Mouse (Mus musculus) cerebellum, postnatal 25 days (tissue): ENCODE measurements around the gene Gucd1.
"Not testable (repeated sequence)": the region's sequence is repeated elsewhere in the genome, so short reads cannot be mapped to it uniquely, and the experiment has no call there.

Experiments
- DNase-seq, 2 experiments: peaks; one replicate each; pipeline ENCODE4 v3.0.0; 2021; ENCODE audit warnings: mixed read lengths in 2 of 2

Gene Gucd1

DNA sequence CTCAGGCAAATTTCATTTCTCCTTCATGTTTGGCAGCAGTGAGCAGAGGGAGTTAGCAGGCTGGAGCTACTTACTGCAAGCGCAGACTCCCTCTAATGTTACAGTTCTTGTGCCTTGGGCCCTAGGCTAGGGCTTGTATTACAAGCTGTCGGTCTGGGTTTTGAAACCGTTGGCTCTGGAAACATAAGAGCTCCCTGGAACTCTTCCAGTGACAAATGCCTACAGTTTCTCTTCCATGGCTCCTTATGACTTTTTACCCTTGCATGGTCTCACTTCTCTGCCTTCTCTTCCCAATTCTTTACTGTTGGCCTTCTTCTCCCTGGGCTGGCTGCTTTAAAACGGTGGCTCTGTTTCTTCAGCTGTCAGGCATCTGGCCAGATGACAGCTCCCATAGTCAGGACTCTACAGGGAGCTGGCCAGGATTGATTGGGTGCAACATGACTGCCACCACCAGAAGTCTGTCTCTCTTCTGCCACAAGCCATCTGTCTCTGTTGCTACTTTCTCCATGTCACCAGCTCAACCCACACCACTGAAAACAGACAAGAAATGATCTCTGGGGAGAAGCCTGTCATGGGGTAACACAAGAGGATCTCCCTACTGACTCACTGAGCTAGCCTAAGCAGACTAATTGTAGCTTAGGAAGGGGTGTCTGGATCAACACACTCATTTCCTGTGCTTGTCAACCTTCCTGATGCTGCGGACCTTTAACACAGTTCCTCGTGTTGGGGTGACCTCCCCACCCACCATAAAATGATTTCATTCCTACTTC lies 51.8 kb downstream of the Gucd1 start:
- no peak for DNase-seq

DNA sequence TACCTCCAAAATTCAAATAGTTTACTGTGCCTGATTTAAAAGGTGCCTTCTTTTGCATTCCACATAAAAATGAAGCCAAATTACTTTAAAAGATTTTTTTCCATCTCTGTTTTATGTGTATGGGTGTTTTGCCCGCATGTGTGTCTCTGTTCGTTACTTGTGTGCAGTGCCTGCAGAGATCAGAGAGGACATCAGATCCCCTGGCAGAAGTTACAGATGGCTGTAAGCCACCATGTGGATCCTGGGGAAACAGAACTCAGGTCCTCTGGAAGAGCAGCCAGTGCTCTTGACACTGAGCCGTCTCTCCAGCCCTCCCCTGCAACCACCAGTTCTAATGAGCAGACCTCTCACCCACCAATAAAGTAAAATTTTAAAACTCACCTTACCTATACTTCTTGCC lies 55.0 kb downstream of the Gucd1 start:
- DNase-seq: no peak

DNA sequence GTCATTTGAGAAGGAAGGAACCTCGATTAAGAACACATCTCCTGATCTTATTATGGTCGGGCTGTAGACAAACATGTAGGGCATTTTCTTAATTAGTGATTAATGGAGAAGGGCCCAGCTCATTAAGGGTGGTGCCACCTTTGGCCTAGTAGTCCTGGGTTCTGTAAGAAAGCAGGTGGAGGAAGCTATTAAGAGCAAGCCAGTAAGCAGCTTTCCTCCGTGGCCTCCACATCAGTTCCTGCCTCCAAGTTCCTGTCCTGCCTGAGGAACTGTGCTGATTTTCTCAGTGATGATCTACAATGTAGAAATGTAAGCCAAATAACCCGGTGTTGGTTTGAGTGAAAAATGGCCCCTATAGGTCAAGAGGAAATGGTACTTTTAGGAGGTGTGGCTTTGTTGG lies 59.4 kb downstream of the Gucd1 start:
- no peak for DNase-seq

DNA sequence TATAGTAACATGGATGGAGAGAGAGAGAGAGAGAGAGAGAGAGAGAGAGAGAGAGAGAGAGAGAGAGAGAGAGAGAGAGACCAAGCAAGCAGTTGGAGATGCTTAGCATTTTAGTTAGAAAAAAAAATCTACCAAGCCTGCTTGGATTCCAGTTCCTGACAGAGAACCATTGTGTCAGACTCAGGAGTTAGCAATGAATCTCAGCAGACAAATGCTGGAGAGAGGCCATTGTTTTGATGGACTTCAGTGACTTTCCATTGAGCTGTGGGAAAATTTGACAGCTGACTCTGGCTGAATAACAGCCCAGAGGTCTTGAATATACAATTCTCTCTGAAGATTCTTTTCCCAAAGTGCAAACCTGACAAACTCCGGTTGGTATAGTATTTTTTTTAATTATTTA lies 59.9 kb downstream of the Gucd1 start:
- no peak for DNase-seq

DNA sequence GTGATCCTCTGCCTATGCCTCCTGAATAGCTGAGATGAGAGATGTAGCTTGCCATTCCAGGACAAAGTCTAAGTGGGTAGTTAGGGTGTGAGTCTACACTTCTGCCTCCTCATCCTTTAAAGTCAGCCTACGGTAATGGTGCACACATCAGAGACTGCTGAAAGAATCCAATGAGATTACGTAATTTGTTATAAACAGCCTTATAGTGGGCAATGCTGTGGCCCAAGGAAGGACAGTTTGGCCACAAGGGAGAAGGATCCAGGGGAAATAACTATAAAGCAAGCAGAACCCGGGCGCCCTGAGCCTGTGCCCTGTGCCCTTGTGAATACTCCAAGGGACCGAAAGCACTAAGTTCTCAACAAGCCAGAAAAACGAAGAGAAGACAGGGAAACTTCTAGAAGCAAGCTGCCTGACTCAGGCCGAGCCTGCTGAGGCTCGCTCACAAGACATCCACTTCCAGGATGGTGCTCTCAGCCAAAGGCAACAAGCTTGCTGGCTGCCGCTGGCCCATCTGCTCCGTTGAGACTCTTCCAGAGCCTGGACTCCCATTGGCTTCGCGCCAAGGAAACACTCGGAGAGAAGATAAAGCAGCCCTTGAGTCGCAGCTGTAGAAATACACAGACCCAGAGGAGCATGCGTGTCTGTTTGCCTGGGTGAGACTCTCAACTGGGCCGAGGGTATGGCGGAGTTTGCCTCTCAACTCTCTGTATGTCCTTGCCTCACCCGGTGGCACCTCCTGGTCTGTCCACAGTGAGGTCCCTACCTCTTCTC lies 61.5 kb downstream of the Gucd1 start:
- not testable (repeated sequence) for DNase-seq

DNA sequence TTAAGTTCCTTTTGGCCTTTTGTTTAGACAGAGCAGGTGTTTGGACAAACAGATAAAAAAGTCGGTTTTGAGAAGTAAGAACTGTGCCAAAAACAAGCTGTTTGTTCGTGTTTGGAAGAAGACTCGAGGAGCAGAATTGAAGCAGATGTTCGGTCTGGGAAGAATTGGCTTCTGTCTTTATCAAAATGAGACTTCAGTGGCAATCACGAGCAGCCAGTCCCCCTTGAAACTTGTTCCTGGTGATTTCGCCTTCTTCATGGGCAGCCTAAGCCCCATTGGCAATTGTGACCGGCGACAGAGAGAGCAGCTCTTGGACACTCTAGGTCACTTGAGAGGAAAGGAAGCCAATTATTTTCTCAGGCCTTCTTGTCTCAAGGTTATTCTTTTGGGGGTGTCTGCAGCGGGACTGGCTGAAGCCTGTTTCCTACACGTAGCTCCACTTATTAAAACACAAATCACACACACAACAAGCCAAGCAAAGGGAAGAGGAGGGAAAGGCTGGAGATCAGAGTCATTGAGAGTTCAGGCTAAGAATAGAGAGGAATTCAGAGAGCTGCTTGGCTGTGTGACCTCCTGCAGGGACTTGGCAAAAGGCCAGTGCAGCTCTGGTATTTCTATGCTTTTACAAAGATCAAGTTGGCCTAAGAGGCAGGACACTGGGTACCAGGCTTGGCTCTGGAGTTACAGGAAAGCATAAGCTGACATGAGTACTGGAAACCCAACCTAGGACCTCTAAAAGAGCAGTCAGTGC lies 66.6 kb downstream of the Gucd1 start:
- DNase-seq: peak; percentile 64 to 79

DNA sequence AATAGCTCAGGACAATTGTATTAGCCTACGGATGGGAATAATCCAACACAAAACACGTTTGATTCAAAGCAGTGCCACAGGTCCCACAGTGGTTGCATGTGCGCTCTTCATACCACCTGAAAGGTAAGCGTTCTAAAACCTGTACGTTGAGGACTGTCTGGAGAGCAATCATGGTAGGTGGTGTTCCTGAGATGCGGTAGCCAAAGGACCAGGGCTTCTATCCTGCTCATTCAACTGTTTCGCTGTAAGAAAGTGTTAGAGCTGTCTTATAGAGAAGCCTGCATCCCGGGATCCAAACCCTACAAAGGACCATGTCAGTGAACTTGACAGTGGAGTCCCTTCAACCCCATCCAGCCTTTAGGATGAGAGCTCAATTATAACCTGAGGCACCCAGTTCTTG lies 67.4 kb downstream of the Gucd1 start:
- no peak for DNase-seq

DNA sequence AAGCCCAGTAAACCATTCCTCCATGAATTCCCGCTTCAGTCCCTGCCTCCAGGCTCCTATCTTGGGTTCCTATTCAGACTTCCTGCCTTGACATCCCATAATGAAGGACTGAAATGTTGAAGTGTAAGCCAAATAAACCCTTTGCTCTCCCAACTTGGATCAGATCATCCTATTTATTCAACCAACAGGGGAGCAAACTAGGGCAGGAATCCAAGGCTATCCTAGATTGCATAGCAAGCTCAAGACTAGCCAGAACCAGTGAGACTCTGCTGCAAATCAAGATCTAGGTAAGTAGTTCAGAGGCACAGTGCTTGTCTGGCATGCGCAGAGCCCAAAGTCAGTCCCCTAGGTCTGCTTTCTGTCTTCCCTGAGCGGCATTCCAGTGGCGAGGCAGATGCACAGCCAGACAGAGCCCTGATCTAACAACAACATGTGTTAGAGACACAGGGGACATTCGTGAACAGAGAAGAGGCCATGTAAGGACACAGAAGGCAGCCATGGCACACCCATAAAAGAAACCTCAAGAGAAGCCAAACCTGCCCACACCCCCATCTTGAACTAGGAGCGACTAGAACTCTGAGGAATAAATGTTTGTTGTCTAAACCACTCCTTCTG lies 68.9 kb downstream of the Gucd1 start:
- DNase-seq: no peak

DNA sequence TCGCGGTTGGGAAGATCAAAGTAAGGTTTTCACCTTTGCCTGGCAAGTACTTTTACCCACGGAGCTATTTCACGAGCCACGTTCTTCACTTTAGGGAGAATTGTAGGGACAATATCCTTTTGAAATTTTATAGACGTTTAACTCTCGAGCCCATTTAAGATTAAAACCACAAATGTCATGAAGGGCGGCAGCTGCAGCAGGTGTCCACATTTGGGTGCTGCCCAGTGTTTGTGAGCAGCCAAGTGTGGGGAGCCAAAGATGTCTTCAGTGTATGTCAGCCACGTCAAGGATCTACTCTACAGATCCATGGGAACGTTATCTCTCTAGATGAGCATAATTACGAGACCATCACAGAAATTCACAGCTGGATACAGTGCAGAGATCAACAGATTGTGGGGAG lies 70.3 kb downstream of the Gucd1 start:
- DNase-seq: no peak

DNA sequence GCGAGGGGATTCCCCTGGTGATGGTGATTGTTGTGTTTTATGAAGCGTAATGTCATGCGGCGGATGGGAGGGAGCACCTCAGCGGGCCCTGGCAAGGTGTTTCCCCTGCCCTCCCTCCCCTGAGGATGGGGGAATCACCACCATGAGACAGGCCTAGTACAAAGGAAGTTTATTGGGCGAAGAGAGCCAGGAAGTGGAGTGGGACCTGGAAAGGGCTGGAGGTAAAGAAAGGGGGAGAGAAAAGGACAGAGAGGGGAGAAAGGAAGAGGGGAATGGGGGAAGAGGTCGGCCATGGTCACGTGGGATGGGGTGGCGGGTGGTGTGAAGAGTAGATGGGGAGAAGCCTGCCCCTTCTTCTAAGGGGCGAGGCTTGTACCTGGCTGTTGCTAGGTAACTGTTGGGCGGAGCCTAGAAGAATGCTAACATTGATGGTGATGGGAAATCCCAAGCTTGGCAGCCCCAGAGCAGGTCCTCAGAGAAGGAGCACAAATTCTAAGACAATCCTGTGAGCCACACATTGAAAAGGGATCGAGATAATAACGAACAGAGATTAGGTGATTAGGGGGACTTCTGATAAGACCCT lies 71.2 kb downstream of the Gucd1 start:
- DNase-seq: no peak

DNA sequence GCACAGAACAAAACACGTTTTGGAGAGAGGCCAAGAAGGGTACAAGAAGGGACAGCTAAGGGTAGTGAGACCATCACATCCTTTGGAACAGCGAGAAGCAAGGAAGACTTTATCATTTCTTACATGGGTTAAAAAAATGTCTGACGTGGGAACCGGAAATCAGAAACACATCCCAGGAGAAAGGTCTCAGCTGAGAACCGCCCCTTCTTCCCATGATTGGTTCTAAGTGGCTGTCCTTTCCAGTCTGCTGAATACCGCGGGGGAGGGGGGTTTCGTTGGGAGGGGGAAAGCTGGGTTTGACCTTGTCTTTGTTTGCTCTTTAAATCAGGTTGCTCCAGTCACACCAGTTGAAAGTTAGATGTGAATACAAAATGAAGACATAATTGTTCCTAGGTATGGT lies 72.7 kb downstream of the Gucd1 start:
- no peak for DNase-seq

DNA sequence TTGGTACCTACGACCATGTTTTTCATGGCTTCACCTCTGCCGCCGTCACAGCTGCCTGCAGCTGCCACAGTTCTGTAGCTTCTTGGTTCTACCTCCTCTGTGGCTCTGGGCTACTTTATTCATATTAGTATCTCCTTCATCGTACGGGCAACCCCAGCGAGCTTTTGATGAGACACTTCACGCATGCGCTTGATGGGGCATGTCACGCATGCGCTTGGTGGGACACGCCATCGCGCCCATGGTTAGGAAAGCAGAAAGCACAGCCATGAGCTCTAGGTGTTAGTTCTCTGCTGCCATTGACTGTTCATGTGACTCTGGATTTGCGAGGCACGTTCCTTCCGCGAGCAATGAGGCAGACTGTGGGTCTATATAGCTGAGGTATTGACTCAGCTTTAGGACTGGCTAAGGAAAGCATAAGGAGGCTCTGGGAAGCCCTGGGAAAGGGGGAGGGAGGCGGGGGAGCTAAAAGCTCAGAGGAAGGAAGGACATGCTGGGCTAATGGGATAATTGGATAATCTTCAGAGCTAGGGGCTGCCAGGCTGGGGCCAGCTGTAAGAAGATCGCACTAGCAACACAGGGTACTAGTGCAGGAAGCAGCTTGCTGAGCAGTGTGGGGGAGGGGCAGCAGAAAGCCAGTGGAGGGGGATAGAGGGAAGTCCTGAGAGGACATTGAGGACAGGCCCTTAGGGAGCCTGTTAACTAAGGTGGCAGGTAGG lies 73.5 kb downstream of the Gucd1 start:
- DNase-seq: no peak

DNA sequence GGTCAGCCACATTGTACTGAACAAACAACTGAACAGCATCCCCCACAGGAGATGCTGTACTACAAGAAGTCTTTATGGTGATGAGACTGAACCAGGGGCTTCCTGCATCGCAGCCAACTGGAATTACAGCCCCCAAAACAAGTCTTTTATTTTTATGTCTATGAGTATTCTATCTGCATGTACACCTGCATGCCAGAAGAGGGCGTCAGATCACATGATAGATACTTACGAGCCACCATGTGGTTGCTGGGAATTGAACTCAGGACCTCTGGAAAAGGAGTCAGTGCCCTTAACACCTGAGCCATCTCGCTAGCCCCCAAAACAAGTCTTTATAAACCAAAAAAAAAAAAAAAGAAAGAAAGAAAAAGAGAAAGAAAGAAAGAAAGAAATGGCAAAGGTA lies 74.8 kb downstream of the Gucd1 start:
- DNase-seq: no peak

DNA sequence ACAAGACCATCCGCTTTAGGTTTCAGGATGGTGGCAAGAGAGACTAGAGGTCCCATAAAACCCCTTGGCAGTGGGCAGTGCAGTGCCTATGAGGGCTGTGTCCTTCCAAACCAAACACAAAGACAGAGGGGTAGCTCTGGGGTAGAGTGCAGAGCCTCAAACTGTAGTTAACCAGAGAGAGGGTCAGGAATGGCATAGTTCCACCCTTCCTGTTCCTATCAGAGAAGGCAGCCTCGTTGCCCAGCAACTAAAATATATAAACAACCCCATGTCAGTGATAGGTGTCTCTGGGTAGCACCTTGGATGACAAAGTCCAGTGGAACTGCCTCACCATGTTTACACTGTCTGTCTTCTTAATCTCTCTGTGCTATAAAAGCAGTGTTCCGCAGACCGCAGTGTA lies 76.0 kb downstream of the Gucd1 start:
- DNase-seq: no peak

DNA sequence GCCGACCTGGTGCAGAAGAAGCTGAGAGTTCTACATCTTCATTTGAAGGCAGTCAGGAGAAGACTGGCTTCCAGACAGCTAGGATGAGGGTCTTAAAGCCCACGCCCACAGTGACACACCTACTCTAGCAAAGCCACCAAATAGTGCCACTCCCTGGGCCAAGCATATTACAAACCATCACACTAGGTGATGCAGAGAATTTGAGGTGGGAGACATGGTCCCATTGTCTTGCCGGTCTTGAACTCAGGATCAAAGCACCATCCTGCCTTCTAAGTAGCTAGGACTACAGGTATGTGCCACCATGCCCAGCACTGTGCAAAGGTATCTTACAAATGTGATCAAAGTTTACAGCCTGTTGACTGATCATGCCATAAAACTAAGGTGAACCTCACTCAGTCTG lies 77.0 kb downstream of the Gucd1 start:
- DNase-seq: no peak

DNA sequence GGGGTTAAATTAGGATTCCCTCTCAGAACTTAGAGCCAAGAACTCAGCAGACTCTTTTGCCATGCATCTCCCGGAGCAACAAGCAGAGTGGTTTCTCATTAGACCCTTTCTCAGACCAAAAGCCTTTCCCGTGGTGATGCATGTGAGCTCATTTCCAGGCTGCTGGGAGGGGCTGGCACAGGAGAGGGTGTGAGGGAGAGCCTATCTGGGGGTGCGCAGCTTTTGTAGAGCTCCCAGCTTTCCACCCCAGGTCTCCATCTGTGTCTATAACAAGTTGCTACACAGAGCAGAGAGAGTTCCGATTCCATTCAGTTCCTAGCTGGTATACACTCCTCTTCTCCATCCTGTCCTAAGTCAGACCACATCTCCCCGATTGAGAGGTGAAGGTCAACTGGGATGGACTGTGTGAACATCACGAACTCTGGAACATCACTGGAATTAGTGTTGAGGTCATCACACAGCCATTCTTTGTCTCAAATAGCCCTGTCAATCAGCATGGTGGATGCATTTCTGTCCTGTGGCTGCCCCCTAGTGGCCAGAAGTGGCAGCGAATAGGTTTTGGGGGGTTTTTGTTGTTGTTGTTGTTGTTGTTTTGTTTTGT lies 78.5 kb downstream of the Gucd1 start:
- peak; percentile 55 to 73 for DNase-seq

DNA sequence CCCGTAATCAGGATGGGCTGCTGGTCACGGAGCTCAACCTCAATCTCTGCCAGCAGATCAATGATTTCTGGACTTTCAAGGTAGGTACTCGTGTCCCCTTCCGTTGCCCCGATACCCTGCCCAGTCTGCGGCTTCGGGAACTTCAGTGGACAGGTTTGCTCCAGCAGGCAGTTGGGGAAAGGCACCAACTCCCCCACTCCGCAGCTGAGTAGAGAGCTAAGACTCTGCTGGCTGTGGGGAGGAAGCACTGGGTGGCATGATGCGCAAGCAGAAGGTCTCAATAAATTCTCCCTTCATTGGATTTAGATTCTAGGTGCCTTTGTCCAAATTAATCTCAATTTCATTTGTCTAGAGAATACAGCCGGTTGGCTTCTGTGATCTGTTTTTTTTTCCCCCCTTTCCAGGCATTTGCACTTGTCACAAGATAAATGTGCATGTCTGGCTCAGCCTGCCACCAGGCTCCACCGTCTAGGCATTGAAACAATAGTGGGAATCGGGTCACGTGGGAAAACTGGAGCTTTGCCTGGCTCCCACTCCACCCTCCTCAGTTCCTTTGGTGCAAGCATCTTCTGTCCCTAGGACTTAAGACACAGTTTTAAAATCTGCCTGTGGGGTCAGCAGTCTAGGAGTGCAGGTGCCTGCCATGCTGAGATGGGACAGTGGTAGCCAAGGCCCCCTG lies 79.5 kb downstream of the Gucd1 start:
- DNase-seq: peak in 1 of 2 experiments; percentile 22

DNA sequence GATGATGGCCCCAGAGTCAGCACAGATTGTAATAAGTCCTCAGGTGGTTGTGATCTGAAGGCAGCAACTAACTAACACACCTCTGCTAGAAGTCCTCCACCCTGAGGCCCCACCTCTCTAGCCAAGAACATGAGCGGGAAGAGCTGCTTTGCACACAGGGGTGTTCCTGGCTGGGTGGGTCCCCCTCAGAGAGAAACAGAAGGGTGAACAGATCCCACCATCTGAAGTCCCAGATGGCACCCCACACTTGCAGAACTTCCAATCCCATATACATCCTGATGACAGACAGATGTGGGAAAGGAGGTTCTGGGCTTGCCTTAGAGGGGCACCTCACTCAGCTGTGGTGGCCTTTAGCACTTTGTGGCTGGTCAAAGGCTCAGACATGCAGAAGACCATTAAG lies 80.5 kb downstream of the Gucd1 start:
- no peak for DNase-seq

DNA sequence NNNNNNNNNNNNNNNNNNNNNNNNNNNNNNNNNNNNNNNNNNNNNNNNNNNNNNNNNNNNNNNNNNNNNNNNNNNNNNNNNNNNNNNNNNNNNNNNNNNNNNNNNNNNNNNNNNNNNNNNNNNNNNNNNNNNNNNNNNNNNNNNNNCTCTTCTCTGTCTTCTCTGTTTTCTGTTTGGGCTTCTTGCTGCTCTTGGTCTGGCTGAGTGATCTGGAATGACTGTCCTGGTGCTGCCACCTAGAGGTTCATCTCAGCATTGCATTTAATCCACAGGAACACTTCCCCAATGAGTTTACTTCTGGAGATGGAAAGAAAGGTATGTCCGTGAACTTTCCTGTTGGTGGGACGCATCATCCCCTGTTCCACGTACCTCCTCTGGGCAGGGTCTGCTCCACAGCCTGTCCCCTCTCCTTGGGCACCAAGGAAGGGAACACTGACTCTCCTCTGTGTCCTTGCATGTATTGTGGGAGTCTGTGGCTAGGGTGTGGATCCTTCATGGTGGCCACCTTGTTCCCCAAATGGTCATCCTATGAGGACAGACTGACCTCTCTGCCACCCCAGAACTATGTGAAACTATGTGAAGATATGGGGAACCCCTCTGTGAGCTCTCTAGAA lies 81.1 kb downstream of the Gucd1 start:
- peak; percentile 80 to 91 for DNase-seq

DNA sequence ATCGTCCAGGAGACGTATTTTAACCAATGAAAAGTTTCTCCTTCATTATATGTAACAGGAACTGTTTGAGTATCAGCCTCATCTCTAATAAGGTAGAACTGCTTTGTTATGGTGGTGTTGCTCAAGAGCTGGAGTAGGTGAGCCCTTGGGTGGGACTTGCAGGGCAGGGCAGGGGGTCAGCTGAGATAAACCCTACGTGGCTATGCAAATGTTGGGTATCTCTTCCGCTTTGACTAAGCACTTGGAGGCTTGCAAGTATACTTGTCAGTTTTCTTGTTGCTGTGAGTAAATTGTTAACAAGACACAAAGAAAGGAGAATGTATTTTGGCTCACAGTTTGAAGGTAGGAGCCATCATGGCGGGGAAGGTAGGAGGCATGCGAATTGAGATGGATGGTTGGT lies 87.1 kb downstream of the Gucd1 start:
- no peak for DNase-seq

DNA sequence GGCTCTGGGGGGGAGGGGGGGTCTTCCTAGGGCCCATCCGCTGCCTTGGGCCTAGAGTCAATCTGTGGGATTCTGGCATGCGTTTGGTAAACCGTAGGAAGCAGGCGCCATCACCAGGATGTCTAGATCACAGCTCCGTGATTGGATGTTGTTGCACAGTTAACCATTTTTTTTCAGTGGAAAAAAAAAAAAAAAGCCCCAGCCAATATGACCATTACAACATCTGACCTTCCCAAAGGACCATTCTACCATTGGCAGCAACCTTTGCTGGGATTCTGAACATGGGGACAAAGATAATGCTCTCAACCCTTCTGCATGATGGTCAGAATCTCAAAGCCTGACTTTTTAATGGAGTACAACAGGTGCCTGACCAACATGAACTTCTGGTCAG lies 87.6 kb downstream of the Gucd1 start:
- DNase-seq: no peak
